Mouse (Mus musculus) midbrain, embryonic 14.5 days (tissue): ENCODE measurements around the gene Pcyt1a. TPM values are rescaled to one million over a fixed set of nuclear protein-coding genes. Genes with fewer than 3 reads are reported as not detected.
"Not testable (repeated sequence)": the region's sequence is repeated elsewhere in the genome, so short reads cannot be mapped to it uniquely, and the experiment has no call there.

ENCODE experiments used
- ATAC-seq: fragments of 200-750 bp; cut with Nextera tagmentation; 2 replicates; pipeline ENCODE4 v1.8.0; 2017; ENCODE audit warnings: moderate number of reproducible peaks, moderate library complexity; ENCODE audit not compliant: low FRiP score, low TSS enrichment
- DNase-seq: peaks from one replicate; pipeline ENCODE4 v3.0.0-alpha.2; 2015
- H3K27ac ChIP-seq: fragments of 300-500 bp; sonication (generic); replicated peaks from 2 replicates; pipeline ENCODE4 v1.5.1; 2014; ENCODE audit warnings: mild to moderate bottlenecking, low read depth, low read length, moderate library complexity
- H3K27me3 ChIP-seq: fragments of 300-500 bp; sonication (generic); 2 replicates; pipeline ENCODE4 v1.6.1; 2014; ENCODE audit warnings: low read length, control low read depth, mixed read lengths; ENCODE audit not compliant: control insufficient read depth, insufficient read depth
- H3K36me3 ChIP-seq: fragments of 300-500 bp; sonication (generic); 2 replicates; pipeline ENCODE4 v1.6.1; 2014; ENCODE audit warnings: low read length, control low read depth; ENCODE audit not compliant: control insufficient read depth, insufficient read depth
- H3K4me1 ChIP-seq: fragments of 300-500 bp; sonication (generic); 2 replicates; pipeline ENCODE4 v1.6.1; 2014; ENCODE audit warnings: mild to moderate bottlenecking, antibody characterized with exemption, low read length, control low read depth; ENCODE audit not compliant: control insufficient read depth, insufficient read depth
- H3K4me2 ChIP-seq: fragments of 300-500 bp; sonication (generic); 2 replicates; pipeline ENCODE4 v1.6.1; 2014; ENCODE audit warnings: mild to moderate bottlenecking, low read length, moderate library complexity
- H3K4me3 ChIP-seq: fragments of 300-500 bp; sonication (generic); replicated peaks from 2 replicates; pipeline ENCODE4 v1.5.1; 2014; ENCODE audit warnings: low read depth, low read length
- H3K9ac ChIP-seq: fragments of 300-500 bp; sonication (generic); replicated peaks from 2 replicates; pipeline ENCODE4 v1.6.1; 2014; ENCODE audit warnings: mild to moderate bottlenecking, low read length, moderate library complexity
- H3K9me3 ChIP-seq: fragments of 300-500 bp; sonication (generic); 2 replicates; pipeline ENCODE4 v1.6.1; 2016; ENCODE audit warnings: low read length, control low read depth, mixed read lengths; ENCODE audit not compliant: control insufficient read depth
- WGBS: fragments of 180-500 bp; shearing (Covaris S2); extraction: QIAGEN DNeasy Blood & Tissue Kit; methylation state at CpG from one replicate; pipeline ENCODE4 v1.1.7; 2014; 5-methylcytosine and 5-hydroxymethylcytosine counted together
- polyA plus RNA-seq: library from polyadenylated mRNA; unstranded; fragments of >200 nt; fragmentation: Nextera tagmentation; extraction: Ambion mirVana; gene quantifications from 2 replicates; pipeline ENCODE4 v1.2.1, GENCODE M21; 2014

Gene Pcyt1a
- polyA plus RNA-seq, 1 experiment from 2014 or later: 57.0 TPM

DNA sequence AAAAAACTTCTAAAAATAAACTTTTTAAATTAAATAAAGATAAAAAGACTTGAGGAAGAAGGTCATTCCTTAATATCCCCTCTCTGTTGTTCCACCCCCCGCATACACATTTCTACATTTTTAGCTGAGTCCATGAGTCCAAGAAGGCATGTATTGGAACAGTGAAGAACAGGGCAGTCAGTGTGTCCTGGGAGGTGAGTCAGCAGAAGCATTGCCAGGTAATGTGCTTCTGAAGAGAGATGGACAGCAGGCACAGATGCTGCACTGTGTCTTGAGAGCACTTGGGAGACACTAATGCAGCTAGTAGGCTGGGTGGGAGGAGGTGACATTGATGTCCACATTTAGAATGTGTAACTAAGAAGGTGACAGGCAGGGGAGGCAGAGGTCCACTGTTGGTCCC, 6.5 kb downstream of the Pcyt1a start:
- DNase-seq (no peak), ATAC-seq (no peak)
- Histone ChIP-seq H3K27ac (no peak overlapping the region), H3K9ac (no peak overlapping the region), H3K4me2 (no peak overlapping the region), H3K36me3 (0 out of 2 replicates have a peak, but pooled peaks cover 2% of the 10 kb centered on the region), H3K27me3 (no peaks in the 10 kb centered on the region), H3K4me3 (no peak overlapping the region), H3K9me3 (no peaks in the 10 kb centered on the region), H3K4me1 (no peaks in the 10 kb centered on the region)
- 98% methylated on average over 1 of the region's 1 CpGs for WGBS

DNA sequence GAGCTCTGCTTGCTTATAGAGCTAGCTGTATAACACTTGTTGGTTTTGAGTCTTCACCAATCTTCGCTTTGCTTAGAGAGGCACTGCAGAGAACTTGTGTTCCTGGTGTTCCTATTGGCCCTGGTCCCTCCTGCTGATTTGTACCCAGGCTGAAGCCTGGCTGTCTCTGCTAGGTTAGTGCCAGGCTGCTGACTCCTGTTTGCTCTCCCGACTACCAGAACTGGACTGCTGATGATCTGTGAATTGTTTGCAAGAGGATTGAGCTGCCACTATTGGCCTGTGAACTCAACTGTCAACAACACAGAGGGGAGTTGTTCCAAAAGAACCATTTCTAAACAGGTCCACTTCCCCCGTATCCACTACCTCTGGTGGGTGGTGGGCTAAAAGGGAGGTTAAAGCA, 10.7 kb downstream of the Pcyt1a start:
- Histone ChIP-seq H3K9me3 (no peaks in the 10 kb centered on the region), H3K27me3 (no peaks in the 10 kb centered on the region), H3K4me3 (no peak overlapping the region), H3K36me3 (0 out of 2 replicates have a peak, but pooled peaks cover 2% of the 10 kb centered on the region), H3K4me2 (no peak overlapping the region), H3K27ac (no peak overlapping the region), H3K4me1 (no peaks in the 10 kb centered on the region), H3K9ac (no peak overlapping the region)
- no peak for ATAC-seq
- no peak for DNase-seq
- 94% methylated on average over 3 of the region's 3 CpGs for WGBS

DNA sequence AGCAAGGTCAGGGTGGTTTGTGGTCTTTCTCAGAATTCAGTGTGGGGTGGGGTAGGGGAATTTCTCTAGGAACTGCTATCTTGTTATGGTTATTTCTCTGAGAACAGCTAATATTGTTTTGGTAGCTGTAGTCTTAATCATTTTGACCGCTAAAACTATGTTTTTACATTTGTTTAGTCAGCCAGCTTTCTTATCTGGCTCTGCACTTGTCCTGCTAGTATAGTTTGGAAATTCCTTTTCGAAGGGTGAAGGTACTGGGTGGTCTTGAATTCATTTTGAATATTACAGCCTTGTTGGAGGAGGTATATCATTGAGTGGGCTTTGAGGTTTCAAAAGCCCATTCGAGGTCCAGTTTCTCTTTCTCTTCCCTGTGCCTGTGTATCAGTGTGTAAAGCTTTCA, 13.9 kb downstream of the Pcyt1a start:
- DNase-seq, H3K27me3 ChIP-seq, H3K9me3 ChIP-seq, H3K4me3 ChIP-seq, H3K4me1 ChIP-seq, ATAC-seq, H3K4me2 ChIP-seq, H3K9ac ChIP-seq, H3K36me3 ChIP-seq, H3K27ac ChIP-seq: not testable (repeated sequence)
- WGBS: 92% methylated on average over 3 of the region's 3 CpGs

DNA sequence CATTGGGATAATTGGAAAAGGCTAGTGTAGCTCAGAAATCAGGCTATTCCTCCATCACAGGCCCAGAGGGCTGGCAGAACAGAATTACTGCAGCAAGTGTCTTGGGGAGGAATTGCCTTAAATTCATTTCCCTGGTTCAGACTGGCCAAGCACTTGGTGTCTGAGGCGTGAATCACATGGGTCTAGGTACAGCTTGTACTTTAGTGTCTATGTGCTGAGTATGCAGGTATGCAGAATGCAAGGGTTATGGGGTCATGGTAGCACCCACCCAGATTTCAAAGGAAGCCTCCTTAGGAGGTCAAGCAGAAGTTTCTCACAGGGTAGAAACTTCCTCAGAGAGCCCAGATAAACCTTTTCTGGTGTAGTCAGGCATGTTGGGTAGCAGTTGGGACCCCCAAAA, 14.8 kb downstream of the Pcyt1a start:
- ATAC-seq (no peak), DNase-seq (no peak)
- WGBS: 95% methylated on average over 1 of the region's 1 CpGs
- Histone ChIP-seq H3K27me3 (no peaks in the 10 kb centered on the region), H3K27ac (no peak overlapping the region), H3K9ac (no peak overlapping the region), H3K4me1 (no peaks in the 10 kb centered on the region), H3K4me3 (no peak overlapping the region), H3K9me3 (no peaks in the 10 kb centered on the region), H3K4me2 (no peak overlapping the region), H3K36me3 (no peaks in the 10 kb centered on the region)

DNA sequence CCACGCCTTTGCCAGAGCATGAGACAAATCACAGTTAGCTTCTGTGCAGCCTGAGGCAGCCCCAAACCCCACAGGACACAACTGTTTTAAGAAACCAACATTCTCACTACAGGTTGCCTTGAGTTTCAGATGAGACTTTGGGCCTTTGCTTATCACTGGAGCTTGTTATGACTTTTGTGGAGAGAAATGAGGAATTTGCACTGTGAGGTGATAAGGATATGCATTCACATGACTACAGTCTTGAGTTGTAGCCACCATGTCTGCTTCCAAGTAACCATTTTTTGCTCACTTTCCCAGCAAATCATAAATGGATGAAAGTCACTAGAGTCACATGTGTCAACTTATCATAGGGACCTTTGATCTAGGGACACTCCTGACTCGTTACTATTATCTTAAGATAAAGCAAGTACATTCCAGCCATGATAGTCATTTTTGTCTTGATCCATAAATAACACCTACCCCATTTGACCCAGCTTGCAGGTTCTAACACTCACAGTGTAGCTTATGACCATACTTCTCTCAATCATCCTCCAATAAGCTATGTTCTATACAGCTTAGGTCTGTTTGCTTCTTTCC, 15.9 kb downstream of the Pcyt1a start:
- H3K27ac ChIP-seq: no peak overlapping the region
- peaks cover under 1% of the 10 kb centered on the region for H3K36me3 ChIP-seq
- no peak overlapping the region for H3K9ac ChIP-seq
- DNase-seq (no peak), ATAC-seq (no peak)
- H3K4me3 ChIP-seq: no peak overlapping the region
- H3K27me3 ChIP-seq: no peaks in the 10 kb centered on the region
- no peaks in the 10 kb centered on the region for H3K9me3 ChIP-seq
- no peak overlapping the region for H3K4me2 ChIP-seq
- H3K4me1 ChIP-seq: no peaks in the 10 kb centered on the region
- WGBS: 88% methylated on average over 2 of the region's 2 CpGs

DNA sequence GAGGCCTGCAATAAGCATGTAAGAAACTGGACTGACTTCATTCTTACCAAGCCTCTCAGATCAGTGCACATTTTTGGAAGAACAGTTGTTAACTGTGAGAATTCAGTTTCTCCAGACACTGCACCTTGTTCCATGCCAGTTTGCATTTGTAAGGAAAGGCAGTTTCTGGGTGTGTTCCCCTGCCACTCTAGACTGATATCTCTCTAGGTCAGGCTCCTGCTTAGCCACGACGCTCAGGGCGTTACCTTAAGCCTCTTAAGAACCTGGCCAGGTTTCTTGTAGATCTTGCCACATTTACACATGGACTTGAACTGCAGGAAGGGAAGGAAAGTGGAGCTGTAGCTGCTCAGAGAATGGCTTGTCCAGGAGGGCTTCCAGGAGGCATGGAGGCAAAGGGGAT, 18.9 kb downstream of the Pcyt1a start:
- peaks cover 26% of the 10 kb centered on the region for H3K36me3 ChIP-seq
- H3K27me3 ChIP-seq: no peaks in the 10 kb centered on the region
- H3K9ac ChIP-seq: no peak overlapping the region
- DNase-seq (no peak), ATAC-seq (no peak)
- no peak overlapping the region for H3K27ac ChIP-seq
- H3K4me1 ChIP-seq: no peaks in the 10 kb centered on the region
- no peaks in the 10 kb centered on the region for H3K9me3 ChIP-seq
- H3K4me2 ChIP-seq: no peak overlapping the region
- WGBS: 90% methylated on average over 3 of the region's 3 CpGs
- H3K4me3 ChIP-seq: no peak overlapping the region

DNA sequence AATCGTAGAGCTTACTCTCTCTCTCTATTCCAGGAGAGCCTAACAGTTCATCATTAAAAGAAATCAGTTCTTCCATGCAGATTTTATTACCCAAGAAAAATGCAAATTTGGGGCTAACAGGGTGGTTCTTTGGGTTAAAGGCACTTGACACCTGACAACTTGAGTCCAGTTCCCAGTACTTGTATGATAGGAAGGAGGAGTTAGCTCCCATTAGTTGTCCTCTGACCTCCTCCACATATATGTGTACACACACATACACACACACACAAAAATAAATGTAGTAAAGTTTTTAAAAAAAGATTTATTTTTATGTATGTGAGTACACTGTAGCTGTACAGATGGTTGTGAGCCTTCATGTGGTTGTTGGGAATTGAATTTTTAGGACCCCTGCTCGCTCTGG, 19.4 kb downstream of the Pcyt1a start:
- DNase-seq: no peak
- H3K9ac ChIP-seq: no peak overlapping the region
- no peaks in the 10 kb centered on the region for H3K9me3 ChIP-seq
- no peaks in the 10 kb centered on the region for H3K27me3 ChIP-seq
- 93% methylated on average over 2 of the region's 2 CpGs for WGBS
- H3K4me2 ChIP-seq: no peak overlapping the region
- peaks cover 29% of the 10 kb centered on the region for H3K36me3 ChIP-seq
- no peak for ATAC-seq
- H3K4me3 ChIP-seq: no peak overlapping the region
- no peaks in the 10 kb centered on the region for H3K4me1 ChIP-seq
- no peak overlapping the region for H3K27ac ChIP-seq

DNA sequence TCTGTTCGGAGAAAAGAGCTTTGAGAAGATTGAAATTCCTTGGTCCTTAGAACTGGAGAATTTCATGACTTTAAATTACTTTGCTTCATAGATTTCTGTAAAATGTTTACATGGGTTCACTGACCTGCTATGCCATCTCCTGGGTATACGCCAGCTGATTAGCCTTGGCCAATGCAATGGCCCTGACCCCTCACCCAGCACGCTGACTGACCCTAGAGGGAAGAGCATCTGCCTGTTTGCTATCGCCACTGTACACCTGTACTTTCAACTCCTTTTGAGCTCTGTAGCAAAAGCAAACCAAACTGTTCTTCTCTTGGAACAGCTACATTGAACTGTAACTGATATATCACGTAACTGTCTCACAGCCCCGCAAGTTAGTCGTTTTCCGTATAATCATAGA, 22.4 kb downstream of the Pcyt1a start:
- H3K4me2 ChIP-seq: no peak overlapping the region
- H3K4me3 ChIP-seq: no peak overlapping the region
- no peak overlapping the region for H3K9ac ChIP-seq
- WGBS: 96% methylated on average over 8 of the region's 8 CpGs
- H3K27me3 ChIP-seq: no peaks in the 10 kb centered on the region
- DNase-seq (no peak), ATAC-seq (no peak)
- H3K27ac ChIP-seq: no peak overlapping the region
- no peaks in the 10 kb centered on the region for H3K9me3 ChIP-seq
- no peaks in the 10 kb centered on the region for H3K4me1 ChIP-seq
- peaks cover 41% of the 10 kb centered on the region for H3K36me3 ChIP-seq

DNA sequence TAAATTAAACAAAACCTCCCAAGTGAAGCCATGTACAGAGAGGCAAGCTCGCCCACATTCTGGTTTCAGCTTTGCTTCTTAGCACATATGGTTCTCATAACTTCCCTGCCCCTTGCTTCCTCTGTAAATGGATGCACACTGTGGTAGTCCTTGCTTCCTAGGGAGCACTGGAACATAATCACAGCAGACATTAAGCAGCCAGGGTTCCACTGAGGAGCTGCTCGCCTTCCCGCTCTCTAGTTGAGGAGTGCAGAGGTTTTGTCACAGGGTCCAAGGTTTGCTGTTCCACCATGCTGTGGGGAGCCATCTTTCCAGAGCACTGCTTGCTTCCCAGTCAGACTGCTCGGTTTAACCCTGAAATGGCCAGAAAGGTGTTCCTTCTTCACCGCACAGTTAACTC, 23.9 kb downstream of the Pcyt1a start:
- H3K27ac ChIP-seq: no peak overlapping the region
- no peak overlapping the region for H3K4me2 ChIP-seq
- 91% methylated on average over 5 of the region's 5 CpGs for WGBS
- H3K9me3 ChIP-seq: no peaks in the 10 kb centered on the region
- H3K4me3 ChIP-seq: no peak overlapping the region
- no peak for DNase-seq
- H3K4me1 ChIP-seq: no peaks in the 10 kb centered on the region
- no peaks in the 10 kb centered on the region for H3K27me3 ChIP-seq
- ATAC-seq: no peak
- H3K9ac ChIP-seq: no peak overlapping the region
- peaks cover 41% of the 10 kb centered on the region for H3K36me3 ChIP-seq
